Mouse (Mus musculus) testis, adult 2 months (tissue): Measurements from ENCODE around the gene Stxbp5l.

Experiments used
- CTCF ChIP-seq: fragments of 200-500 bp; IDR thresholded peaks from 2 replicates; pipeline ENCODE4 v1.5.1; 2012; ENCODE audit warnings: low read depth, mild to moderate bottlenecking, inconsistent platforms, low read length, moderate library complexity; ENCODE audit not compliant: control insufficient read depth, insufficient read depth, insufficient replicate concordance
- POLR2A ChIP-seq: fragments of 200-500 bp; IDR thresholded peaks from 2 replicates; pipeline ENCODE4 v1.6.1; 2012; ENCODE audit warnings: low read depth, mild to moderate bottlenecking, inconsistent platforms, low read length, moderate library complexity; ENCODE audit not compliant: control insufficient read depth

DNA sequence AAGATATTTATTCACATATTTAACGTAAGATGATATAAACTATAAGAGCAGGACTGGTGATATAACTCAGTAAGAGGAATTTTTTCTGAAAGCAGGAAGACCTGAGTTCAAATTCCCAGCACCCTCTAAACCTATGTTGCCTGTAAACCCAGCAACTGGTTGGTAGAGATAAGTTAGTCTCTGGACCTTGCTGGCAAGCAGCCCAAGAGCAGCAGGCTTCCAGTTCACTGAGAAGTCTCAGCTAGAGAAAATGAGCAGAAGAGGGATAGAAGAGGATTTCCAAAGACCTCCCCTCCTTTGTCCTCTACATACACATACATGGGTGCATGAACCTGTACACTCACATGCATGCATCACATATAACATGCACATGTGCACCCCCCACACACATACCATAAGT, 165.6 kb downstream of the Stxbp5l start:
- no peak for TF ChIP-seq POLR2A
- TF ChIP-seq CTCF = no peak
